Mouse (Mus musculus) urinary bladder, postnatal 10 days (tissue): ENCODE measurements around the gene Acot7.

ENCODE experiments used
- DNase-seq: peaks from one replicate; pipeline ENCODE4 v3.0.0; 2022; ENCODE audit warnings: low spot score

The Acot7 gene

GRCm38 (mm10) chr4:152273621-152274236 lies 95.8 kb downstream of the Acot7 start, which contains the start of gene Gpr153:
Gpr153 (plus strand) TSS chr4:152274232.
- DNase-seq = no peak

DNA sequence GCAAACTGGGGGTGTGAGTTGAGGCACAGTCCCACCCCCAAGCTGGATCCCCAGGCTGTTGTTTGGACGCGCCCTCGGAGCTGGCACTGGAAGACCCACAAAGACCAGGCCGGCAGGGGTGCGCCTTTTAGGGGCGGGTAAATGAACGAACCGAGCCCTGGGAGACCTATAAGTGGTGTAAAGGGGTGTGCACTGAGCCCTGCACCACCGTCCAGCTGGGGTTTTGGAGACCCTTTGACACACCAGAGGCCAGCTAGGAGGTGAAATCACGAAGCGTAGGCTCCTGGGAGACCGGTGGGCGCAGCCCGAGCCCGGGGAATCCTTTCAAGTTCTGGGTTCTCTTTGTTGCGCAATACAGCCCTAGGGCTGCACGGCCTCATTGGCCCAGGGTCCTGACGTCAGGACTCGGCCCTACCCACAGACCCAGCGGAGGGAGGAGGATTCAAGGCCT lies 96.8 kb downstream of the Acot7 start:
- DNase-seq = no peak

DNA sequence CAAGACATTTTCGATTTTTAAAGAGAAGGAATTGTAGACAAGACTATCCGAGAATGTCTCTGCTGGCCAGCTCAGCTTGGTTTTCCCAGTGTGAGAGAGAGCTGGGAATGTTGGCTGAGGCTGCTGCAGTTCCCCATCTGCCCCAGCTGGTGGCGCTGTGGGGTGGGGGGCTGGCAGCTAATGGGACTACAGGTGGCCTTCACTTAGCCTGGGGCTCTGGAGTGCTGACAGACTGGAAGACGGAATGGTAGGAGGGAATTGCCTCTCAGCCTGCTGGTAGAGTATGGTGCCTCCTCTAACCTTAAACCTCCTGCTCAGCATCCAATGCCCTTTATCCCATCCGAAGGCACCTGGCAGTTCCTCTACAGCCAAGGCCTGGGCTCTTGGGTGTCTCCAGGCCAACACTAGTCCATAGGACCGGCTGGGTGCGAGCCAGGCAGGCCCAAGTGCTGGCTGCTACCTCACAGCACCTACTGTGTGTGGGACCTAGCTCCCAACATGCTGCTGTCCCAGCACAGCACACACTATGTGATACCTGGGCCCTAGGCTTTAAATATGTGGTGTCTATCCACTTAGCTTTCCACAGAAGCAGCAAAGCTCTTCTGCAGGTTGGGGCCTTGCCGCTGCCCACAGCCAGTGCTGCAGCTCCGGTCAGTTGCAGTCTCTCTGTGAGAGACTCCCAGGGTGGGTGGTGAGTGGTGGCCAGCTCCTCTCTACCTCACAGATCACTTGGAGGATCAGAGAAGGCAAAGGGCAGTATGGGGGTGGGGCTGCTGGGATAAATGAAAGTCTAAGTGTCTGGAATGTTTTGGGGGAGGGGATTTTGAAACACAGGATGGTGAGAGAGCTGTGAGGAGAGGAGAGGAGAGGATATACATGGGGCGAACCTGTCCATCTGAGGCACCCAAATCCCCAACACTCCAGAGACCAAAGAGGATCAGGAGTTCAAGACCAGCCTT lies 98.7 kb downstream of the Acot7 start:
- no peak for DNase-seq

- no peak for DNase-seq
Measured at GRCm38 (mm10) chr4:152277916-152278315, 100.0 kb downstream of the Acot7 start.

DNA sequence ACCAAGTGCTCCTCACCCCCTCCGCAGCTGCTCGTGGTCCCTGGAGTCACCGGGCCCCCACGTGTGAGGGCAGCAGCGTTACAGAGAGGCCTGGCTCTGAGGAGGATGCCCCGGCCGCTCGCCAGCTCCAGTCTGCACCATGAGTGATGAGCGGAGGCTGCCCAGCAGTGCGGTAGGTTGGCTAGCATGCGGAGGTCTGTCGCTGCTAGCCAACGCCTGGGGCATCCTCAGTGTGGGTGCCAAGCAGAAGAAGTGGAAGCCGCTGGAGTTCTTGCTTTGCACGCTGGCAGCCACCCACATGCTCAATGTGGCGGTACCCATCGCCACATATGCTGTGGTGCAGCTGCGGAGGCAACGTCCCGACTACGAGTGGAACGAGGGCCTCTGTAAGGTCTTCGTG lies 101.1 kb downstream of the Acot7 start:
- DNase-seq = no peak

DNA sequence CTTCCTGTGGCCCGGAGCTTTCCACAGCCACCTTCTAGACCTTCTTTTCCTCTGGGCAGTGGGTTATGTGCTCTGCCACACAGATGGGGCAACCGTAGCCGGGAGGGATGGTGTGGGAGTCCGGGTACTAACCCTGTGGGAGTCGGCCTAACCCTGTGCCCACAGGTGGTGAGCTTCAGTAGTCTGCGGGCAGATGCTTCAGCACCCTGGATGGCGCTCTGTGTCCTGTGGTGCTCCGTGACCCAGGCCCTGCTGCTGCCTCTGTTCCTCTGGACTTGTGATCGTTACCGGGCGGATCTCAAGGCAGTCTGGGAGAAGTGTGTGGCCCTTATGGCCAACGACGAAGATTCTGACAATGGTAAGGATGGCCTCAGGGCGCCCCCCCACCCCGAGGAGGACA lies 103.7 kb downstream of the Acot7 start:
- no peak for DNase-seq

DNA sequence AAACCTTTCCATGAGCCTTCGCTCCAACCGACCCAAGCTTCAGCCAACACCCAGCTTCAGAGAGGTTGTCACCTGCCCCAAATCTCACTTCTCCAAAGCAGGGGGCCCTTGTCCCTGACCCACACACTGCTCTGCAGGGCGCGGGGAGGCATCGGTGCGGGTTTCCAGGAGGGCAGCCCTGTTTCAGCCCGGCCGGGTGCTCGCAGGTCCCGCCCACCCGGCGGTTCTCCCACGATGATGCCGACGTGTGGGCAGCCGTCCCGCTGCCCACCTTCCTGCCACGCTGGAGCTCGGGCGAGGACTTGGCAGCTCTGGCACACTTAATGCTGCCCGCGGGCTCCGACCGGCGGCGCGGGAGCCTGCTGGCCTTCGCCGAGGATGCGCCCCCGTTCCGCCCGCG lies 104.8 kb downstream of the Acot7 start:
- no peak for DNase-seq

DNA sequence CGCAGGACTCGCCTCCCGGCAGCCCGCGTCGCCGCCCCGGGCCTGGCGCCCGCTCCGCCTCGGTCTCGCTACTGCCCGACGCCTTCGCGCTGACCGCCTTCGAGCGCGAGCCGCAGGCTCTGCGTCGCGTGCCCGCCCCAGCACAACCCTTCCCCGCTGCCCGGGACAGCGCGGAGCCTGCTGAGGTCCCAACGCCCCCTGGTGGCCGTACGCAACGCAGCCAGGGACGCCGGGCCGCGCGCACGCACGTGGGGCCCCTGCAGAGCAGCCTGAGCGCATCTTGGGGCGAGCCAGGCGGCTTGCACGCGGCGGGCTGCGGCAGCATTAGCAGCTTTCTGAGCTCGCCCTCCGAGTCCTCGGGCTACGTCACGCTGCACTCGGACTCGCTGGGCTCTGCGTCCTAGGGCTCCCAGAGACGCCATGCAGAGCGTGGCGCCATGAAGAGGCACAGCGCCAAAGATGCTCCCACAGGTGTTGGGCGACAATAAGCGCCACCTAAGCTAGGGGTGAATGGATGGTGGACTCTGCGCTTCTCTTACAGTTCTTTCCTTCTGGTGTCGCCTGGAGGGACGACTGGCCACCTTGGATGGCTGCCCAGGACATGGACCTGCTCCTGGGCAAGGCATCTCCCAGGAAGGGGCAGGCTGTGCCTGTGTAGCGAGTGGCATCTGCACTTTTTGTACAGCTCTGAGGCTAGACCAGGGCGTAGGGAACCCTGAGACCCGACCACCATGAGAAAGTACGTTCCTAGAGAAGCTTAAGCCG lies 105.4 kb downstream of the Acot7 start:
- DNase-seq = peak; percentile 58

DNA sequence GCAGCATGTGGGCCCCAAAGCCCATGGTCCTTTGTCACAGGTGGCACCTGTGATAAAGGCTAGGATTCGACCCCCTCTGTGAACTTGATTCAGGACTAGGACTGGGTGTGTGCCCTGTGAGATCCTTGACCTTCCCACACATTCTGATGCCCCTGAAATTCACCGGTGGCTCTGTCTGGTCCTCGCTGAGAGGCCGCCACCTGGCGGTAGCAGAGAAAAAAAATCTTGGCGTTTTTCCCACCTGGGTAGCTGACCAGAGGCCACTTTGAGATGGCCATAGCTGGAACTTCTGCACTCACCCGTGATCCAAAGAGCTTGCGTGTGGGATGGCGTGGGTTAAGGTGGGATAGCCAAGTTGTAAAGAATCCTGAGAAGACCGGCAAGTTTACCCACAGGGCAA lies 107.6 kb downstream of the Acot7 start:
- no peak for DNase-seq

DNA sequence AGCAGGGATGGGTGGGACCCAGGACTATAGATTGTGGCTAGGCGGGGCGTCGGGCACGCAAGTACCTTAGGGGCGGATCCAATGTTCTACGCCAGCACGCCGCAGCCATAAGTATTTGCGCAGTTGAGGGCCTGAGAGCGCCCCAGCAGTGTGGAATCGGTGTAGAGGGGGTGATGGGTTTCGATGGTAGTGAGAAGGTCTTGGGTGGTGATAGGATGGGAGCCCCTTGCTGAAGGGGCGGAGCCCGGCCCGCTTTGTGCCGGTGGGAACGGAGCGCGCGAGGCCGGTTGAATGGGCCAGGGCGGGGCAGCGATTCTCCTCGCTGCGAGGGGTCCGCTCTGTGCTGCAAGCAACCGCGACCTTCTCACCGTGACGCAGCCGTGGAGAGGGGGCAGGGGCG lies 108.2 kb downstream of the Acot7 start:
- DNase-seq = no peak

DNA sequence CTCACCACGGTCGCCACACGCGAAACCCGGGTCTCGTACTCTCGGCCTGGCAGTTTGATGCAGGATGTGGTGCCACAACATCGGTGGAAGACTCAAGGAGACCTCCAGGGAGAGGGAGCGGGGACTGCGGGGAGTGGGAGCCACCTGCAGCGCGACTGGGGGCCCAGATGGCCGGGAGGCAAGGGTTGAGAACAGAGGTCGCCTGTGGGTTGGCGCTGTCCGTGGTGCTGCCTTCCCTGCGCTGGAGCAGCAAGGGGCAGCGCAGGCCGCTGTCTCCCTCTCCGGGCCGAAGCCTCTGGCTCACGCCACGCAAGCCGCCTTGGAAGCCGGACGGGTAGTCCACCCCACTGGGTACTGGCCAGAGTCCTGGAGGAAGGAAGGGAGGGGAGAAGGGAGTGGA lies 109.0 kb downstream of the Acot7 start:
- no peak for DNase-seq

DNA sequence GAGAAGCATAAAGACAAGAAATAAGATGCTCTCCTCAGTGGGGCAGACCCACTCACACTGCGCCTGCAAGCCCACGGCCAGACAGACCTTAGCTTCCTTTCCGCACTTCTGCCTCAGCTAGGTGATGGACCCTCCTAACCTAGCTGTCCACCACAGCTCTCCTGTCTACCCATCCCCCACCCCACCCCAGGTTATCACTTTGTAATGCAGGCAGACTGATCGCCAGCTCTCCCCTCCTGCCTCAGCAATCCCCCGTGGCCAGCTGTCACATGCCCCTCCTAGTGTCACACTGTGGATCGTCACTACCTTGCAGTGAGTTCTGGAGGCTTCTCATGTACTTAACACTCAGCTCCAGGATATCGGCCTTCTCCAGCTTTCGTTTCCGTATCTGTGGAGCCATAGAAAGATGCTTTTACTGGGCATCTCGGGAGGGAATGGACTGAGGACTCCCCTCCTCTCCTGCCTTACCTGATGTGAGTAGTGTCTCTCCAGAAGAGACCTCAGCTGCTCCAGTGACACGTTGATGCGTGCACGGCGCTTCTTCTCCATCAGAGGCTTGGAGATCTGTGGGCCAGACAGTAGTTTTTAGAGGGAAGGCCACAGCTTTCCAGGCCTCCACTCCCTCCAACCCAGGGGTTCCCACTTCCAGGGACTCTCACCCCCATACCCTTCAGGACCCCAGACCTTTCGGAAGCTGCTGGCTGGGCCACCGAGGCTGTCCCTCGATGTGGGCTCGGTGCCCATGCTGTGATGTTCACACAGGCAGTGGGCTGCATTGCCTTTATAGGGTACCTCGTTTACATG lies 109.6 kb downstream of the Acot7 start:
- DNase-seq = no peak

- DNase-seq = no peak
Measured at GRCm38 (mm10) chr4:152288398-152288945, 110.5 kb downstream of the Acot7 start.

- DNase-seq = no peak
Measured at GRCm38 (mm10) chr4:152290385-152290784, 112.5 kb downstream of the Acot7 start.

- DNase-seq = no peak
Measured at GRCm38 (mm10) chr4:152290991-152291390, 113.1 kb downstream of the Acot7 start.

DNA sequence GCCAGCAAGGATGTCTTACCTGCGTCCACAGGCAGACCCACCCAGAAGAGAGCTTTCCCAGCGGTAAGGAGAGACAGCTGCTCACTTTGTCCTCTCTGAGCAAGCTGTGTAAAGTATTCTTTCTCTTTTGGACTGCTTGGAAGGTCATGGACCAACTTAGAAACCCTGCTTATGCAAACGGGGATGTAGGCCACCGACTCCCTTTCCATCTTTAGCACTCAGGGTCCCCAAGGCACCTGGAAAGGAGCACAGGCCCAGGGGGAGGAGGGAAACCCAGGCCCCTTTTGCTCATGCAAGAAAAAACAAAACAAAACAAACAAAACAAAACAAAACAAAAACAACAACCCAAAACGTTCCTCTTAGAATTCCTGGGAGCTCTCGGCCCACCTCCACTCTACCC lies 113.6 kb downstream of the Acot7 start, which contains the start of gene Hes3:
Gene Hes3 (minus strand): TSS at position 101 of the 400 bp plus-strand sequence.
- DNase-seq = no peak

DNA sequence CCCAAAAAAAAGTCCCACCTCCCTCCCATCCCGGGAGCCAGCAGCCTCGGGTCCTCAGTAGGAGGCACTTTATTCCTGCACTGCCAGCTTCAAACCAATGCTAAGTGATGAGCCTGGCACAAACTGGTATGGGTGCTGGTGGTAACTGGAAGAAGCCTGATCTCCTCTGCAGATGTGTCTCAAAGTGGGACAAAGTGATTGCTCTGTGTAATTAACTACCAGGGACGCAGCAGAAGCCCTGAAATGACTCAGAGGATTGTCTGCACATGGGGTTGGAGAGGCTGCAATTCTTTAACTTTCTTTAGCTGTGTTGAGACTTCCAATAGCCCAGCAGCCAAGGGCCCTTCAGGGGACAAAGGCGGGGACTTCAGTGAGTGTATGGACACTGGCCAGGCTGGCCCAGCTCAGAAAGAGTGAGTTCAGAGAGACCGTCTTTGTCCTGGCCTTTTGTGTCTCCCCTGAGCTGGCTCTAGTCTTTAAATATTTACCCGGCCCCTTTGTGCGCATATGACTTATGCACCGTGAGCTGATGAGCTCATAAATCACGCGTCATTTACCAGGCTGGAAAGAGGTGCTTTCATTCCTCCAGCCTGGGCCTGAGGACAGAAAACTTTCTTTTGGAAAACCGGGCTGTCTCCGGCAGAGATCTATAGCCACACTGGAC lies 114.3 kb downstream of the Acot7 start:
- DNase-seq = no peak

DNA sequence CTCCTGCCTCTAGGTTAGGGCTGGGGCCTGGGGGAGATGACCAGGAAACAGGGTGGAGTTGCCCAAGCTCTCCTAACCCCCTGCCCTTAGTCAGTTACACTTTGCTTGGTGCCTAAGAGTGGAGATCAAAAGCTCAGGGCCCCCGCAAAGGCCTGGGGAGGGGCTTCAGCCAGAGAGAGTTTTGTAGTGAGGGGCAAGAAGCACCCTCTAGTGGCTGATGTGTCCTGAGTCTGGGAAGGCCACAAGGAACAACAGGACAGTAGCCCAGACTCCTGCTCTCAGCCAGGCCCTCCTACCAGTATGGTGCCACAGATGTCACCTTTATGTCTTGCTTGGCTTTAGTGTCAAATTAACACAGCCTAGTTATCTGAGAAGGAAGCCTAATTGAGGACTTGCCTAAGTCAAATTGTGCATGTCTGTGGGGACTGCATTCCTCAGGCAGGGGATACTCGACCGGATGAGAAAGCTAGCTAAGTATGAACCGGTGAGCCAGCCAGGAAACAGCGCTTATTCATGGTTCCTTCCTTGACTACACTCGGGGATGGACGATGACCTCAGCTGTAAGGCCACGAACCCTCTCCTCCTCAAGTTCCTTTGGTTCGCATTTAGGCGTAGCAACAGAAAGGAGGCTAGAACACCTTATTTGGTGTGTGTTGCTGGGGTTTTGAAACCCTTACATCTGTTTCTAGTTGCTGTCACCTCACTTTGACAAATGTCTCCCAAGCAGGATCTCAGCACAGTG lies 116.4 kb downstream of the Acot7 start:
- DNase-seq = no peak

- DNase-seq = no peak
Measured at GRCm38 (mm10) chr4:152295916-152296315, 118.0 kb downstream of the Acot7 start.

DNA sequence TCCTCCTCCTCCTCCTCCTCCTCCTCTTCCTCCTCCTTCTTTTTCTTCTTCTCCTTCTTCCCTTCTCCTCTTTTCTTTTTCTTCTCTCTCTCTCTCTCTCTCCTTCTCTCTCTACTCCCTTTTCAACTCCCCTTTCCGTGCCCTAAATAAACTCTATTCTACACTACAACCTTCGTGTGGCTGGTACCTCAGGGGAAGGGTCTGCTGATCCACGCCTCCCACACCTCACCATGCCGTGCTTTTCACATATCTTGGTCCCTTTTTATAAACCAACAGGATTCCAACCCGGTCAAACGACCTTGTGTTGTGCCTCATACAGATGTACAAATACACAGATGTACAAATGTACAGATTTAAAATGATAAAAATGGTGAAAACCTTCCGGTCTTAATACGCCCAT lies 118.4 kb downstream of the Acot7 start:
- DNase-seq = no peak
